Mouse (Mus musculus) layer of hippocampus, postnatal 10 days (tissue): ENCODE measurements around the gene Ccl27a. TPM values are rescaled to one million over a fixed set of nuclear protein-coding genes. Genes with fewer than 3 reads are reported as not detected.

Experiments used
- DNase-seq, 2 experiments: peaks; one replicate each; pipeline ENCODE4 v3.0.0; 2021; ENCODE audit warnings: low spot score in 2 of 2
- total RNA-seq, 2 experiments: library from RNA; stranded (reverse); gene quantifications; 2 replicates each; pipeline ENCODE4 v1.2.3; 2021

The Ccl27a gene
- total RNA-seq, 2 experiments from 2014 or later: 141 to 191 TPM

- peak; percentile 82 to 86 for DNase-seq
Measured at GRCm38 (mm10) chr4:41755338-41756305, 18.4 kb downstream of the Ccl27a start, which contains the start of gene Sigmar1. Gene Sigmar1, minus strand, starts transcription at chr4:41756157.

- DNase-seq: no peak
Measured at GRCm38 (mm10) chr4:41754797-41755337, 19.2 kb downstream of the Ccl27a start, which contains the start of gene Galt. Gene Galt, plus strand, starts transcription at chr4:41755228.

GRCm38 (mm10) chr4:41745021-41745420, 29.0 kb downstream of the Ccl27a start:
- DNase-seq: no peak

GRCm38 (mm10) chr4:41744131-41744530, 29.9 kb downstream of the Ccl27a start:
- DNase-seq: no peak

GRCm38 (mm10) chr4:41741158-41741560, 32.9 kb downstream of the Ccl27a start:
- DNase-seq: peak; percentile 86 to 92

- DNase-seq: peak in 1 of 2 experiments; percentile 72
Measured at GRCm38 (mm10) chr4:41740380-41741157, 33.5 kb downstream of the Ccl27a start.

- DNase-seq: peak in 1 of 2 experiments; percentile 13
Measured at GRCm38 (mm10) chr4:41739260-41739659, 34.8 kb downstream of the Ccl27a start.

GRCm38 (mm10) chr4:41738256-41738603, 35.8 kb downstream of the Ccl27a start:
- peak in 1 of 2 experiments; percentile 9 for DNase-seq

GRCm38 (mm10) chr4:41737602-41738255, 36.3 kb downstream of the Ccl27a start:
- peak; percentile 79 to 87 for DNase-seq

GRCm38 (mm10) chr4:41731052-41731765, 42.8 kb downstream of the Ccl27a start, which contains the start of gene Arid3c:
Gene Arid3c, minus strand, starts transcription at chr4:41731142.
- peak in 1 of 2 experiments; percentile 11 for DNase-seq

- no peak for DNase-seq
Measured at GRCm38 (mm10) chr4:41726826-41727621, 47.0 kb downstream of the Ccl27a start.

GRCm38 (mm10) chr4:41722918-41723351, 51.1 kb downstream of the Ccl27a start, which contains the start of gene Dctn3:
Gene Dctn3, minus strand, starts transcription at chr4:41723170.
- peak; percentile 81 to 82 for DNase-seq

Other genes with a start within 250 kb of the Ccl27a start
- 100 to 1,000 TPM; 168 to 186 TPM for gene Fam219a, start 204.7 kb downstream of the Ccl27a start, total RNA-seq
- gene Dnaic1, start 204.5 kb downstream of the Ccl27a start, total RNA-seq: 1 to 10 TPM; 5.4 to 8.3 TPM
- 10 to 100 TPM; 63.4 to 66.5 TPM for gene Enho, start 133.9 kb downstream of the Ccl27a start, total RNA-seq
- 10 to 100 TPM; 64.7 to 65.0 TPM for gene Cntfr, start 77.2 kb downstream of the Ccl27a start, total RNA-seq
- gene Il11ra1, start 74.3 kb downstream of the Ccl27a start, total RNA-seq: 10 to 100 TPM; 23.2 to 24.5 TPM
- gene Rpp25l, start 60.7 kb downstream of the Ccl27a start, total RNA-seq: 10 to 100 TPM; 27.7 to 34.4 TPM
- gene Dctn3, start 51.1 kb downstream of the Ccl27a start, total RNA-seq: 100 to 1,000 TPM; 142 to 158 TPM
- gene Arid3c, start 43.1 kb downstream of the Ccl27a start, total RNA-seq: not detected
- 10 to 100 TPM; 49.0 to 51.1 TPM for gene Galt, start 19.0 kb downstream of the Ccl27a start, total RNA-seq
- gene Sigmar1, start 18.1 kb downstream of the Ccl27a start, total RNA-seq: 10 to 100 TPM; 41.0 to 49.1 TPM
- gene Gm21541, start 129.4 kb upstream of the Ccl27a start, total RNA-seq: not detected
- gene Gm20878, start 167.3 kb upstream of the Ccl27a start, total RNA-seq: 10 to 100 TPM; 22.5 to 24.9 TPM
- 1 to 10 TPM; 1.9 to 2.3 TPM for gene Fam205a4, start 191.8 kb upstream of the Ccl27a start, total RNA-seq